Mouse (Mus musculus) MEL (cell line): Measurements from ENCODE around the gene Nup93. TPM values are rescaled to one million over a fixed set of nuclear protein-coding genes. Genes with fewer than 3 reads are reported as not detected.

ENCODE experiments used
- DNase-seq: peaks from one replicate; pipeline ENCODE4 v3.0.0; 2011; ENCODE audit warnings: low read depth, low spot score
- H3K27ac ChIP-seq: 2 replicates; pipeline ENCODE4 v1.5.1; 2012; ENCODE audit warnings: low read depth, mild to moderate bottlenecking, control low read depth, low read length, moderate library complexity; ENCODE audit not compliant: control insufficient read depth
- H3K27me3 ChIP-seq, 2 experiments: fragments of 150-350 bp in 1 of 2; sonication (generic) in 1 of 2; 2 replicates each; pipeline ENCODE4 v1.6.1; 2012; ENCODE audit warnings: low read length in 2 of 2, mild to moderate bottlenecking in 2 of 2, improper control_type of control experiment in 1 of 2, moderate library complexity in 1 of 2; ENCODE audit not compliant: insufficient read depth in 2 of 2, control insufficient read depth in 1 of 2
- H3K36me3 ChIP-seq, 2 experiments: 2 replicates each; pipeline ENCODE4 v1.6.1; 2012 to 2014; ENCODE audit warnings: low read length in 2 of 2, improper control_type of control experiment in 1 of 2, inconsistent platforms in 1 of 2, mild to moderate bottlenecking in 1 of 2; ENCODE audit not compliant: insufficient read depth in 2 of 2, control insufficient read depth in 1 of 2
- H3K4me1 ChIP-seq, 2 experiments: fragments of 150-350 bp in 1 of 2; sonication (generic) in 1 of 2; 2 replicates each; pipeline ENCODE4 v1.6.1; 2012; ENCODE audit warnings: low read length in 2 of 2, improper control_type of control experiment in 1 of 2, mild to moderate bottlenecking in 1 of 2; ENCODE audit not compliant: insufficient read depth in 2 of 2, control insufficient read depth in 1 of 2
- H3K4me3 ChIP-seq, 2 experiments: fragments of 150-350 bp in 1 of 2; sonication (generic) in 1 of 2; 2 replicates each; pipeline ENCODE4 v1.5.1; 2012; ENCODE audit warnings: low read depth in 2 of 2, low read length in 2 of 2, mild to moderate bottlenecking in 2 of 2, moderate library complexity in 2 of 2, control low read depth in 1 of 2, improper control_type of control experiment in 1 of 2; ENCODE audit not compliant: control insufficient read depth in 1 of 2, insufficient read depth in 1 of 2
- H3K79me2 ChIP-seq: 2 replicates; pipeline ENCODE4 v1.6.1; 2012; ENCODE audit warnings: mild to moderate bottlenecking, low read length, moderate library complexity; ENCODE audit not compliant: control insufficient read depth, poor library complexity, insufficient read depth
- H3K9ac ChIP-seq: 2 replicates; pipeline ENCODE4 v1.6.1; 2012; ENCODE audit warnings: low read depth, mild to moderate bottlenecking, control low read depth, low read length, moderate library complexity; ENCODE audit not compliant: control insufficient read depth, poor library complexity, severe bottlenecking
- H3K9me3 ChIP-seq: fragments of 150-350 bp; sonication (generic); replicated peaks from 2 replicates; pipeline ENCODE4 v1.6.1; 2012; ENCODE audit warnings: mild to moderate bottlenecking, low read length, improper control_type of control experiment, moderate library complexity; ENCODE audit not compliant: insufficient read depth
- BHLHE40 ChIP-seq: IDR thresholded peaks from 2 replicates; pipeline ENCODE4 v1.6.1; 2012; ENCODE audit warnings: low read depth, mild to moderate bottlenecking, inconsistent platforms, low read length, improper control_type of control experiment, borderline replicate concordance
- CHD1 ChIP-seq: IDR thresholded peaks from 2 replicates; pipeline ENCODE4 v1.6.1; 2012; ENCODE audit warnings: low read depth, mild to moderate bottlenecking, inconsistent platforms, low read length, improper control_type of control experiment
- CHD2 ChIP-seq: IDR thresholded peaks from 2 replicates; pipeline ENCODE4 v1.6.1; 2011; ENCODE audit warnings: low read length, improper control_type of control experiment
- E2F4 ChIP-seq: IDR thresholded peaks from 2 replicates; pipeline ENCODE4 v1.6.1; 2011; ENCODE audit warnings: low read depth, low read length, improper control_type of control experiment, borderline replicate concordance
- ETS1 ChIP-seq: IDR thresholded peaks from 2 replicates; pipeline ENCODE4 v1.6.1; 2012; ENCODE audit warnings: low read depth, mild to moderate bottlenecking, inconsistent platforms, low read length, improper control_type of control experiment, moderate library complexity
- GABPA ChIP-seq: IDR thresholded peaks from 2 replicates; pipeline ENCODE4 v1.6.1; 2012; ENCODE audit warnings: low read depth, mild to moderate bottlenecking, inconsistent platforms, low read length, improper control_type of control experiment, moderate library complexity
- HCFC1 ChIP-seq: IDR thresholded peaks from 2 replicates; pipeline ENCODE4 v1.6.1; 2012; ENCODE audit warnings: low read depth, mild to moderate bottlenecking, inconsistent platforms, low read length, improper control_type of control experiment, moderate library complexity
- MAX ChIP-seq: IDR thresholded peaks from 2 replicates; pipeline ENCODE4 v1.6.1; 2011; ENCODE audit warnings: low read length, improper control_type of control experiment
- MAZ ChIP-seq: IDR thresholded peaks from 2 replicates; pipeline ENCODE4 v1.6.1; 2012; ENCODE audit warnings: low read depth, mild to moderate bottlenecking, inconsistent platforms, low read length, improper control_type of control experiment
- MEF2A ChIP-seq: IDR thresholded peaks from 2 replicates; pipeline ENCODE4 v1.6.1; 2014; ENCODE audit warnings: low read depth, mild to moderate bottlenecking, inconsistent platforms, low read length, improper control_type of control experiment; ENCODE audit not compliant: poor library complexity, insufficient replicate concordance, severe bottlenecking; ENCODE audit errors: extremely low read depth
- MXI1 ChIP-seq: IDR thresholded peaks from 2 replicates; pipeline ENCODE4 v1.6.1; 2011; ENCODE audit warnings: mild to moderate bottlenecking, low read depth, low read length, improper control_type of control experiment
- MYC ChIP-seq: IDR thresholded peaks from 2 replicates; pipeline ENCODE4 v1.6.1; 2011; ENCODE audit warnings: low read depth, mild to moderate bottlenecking, low read length, improper control_type of control experiment, moderate library complexity
- NELFE ChIP-seq: IDR thresholded peaks from 2 replicates; pipeline ENCODE4 v1.6.1; 2011; ENCODE audit warnings: low read depth, low read length, improper control_type of control experiment
- POLR2A ChIP-seq, 2 experiments: IDR thresholded peaks; 2 replicates each; pipeline ENCODE4 v1.6.1; 2011 to 2012; ENCODE audit warnings: low read length in 2 of 2, mild to moderate bottlenecking in 2 of 2, control low read depth in 1 of 2, improper control_type of control experiment in 1 of 2, low read depth in 1 of 2, moderate library complexity in 1 of 2; ENCODE audit not compliant: control insufficient read depth in 1 of 2, insufficient read depth in 1 of 2, poor library complexity in 1 of 2
- POLR2AphosphoS2 ChIP-seq: IDR thresholded peaks from 2 replicates; pipeline ENCODE4 v1.6.1; 2011; ENCODE audit warnings: low read length, improper control_type of control experiment
- RAD21 ChIP-seq: IDR thresholded peaks from 2 replicates; pipeline ENCODE4 v1.6.1; 2011; ENCODE audit warnings: mild to moderate bottlenecking, low read depth, low read length, improper control_type of control experiment
- SMC3 ChIP-seq: IDR thresholded peaks from 2 replicates; pipeline ENCODE4 v1.6.1; 2011; ENCODE audit warnings: low read depth, low read length, improper control_type of control experiment
- UBTF ChIP-seq: IDR thresholded peaks from 2 replicates; pipeline ENCODE4 v1.6.1; 2012; ENCODE audit warnings: low read depth, mild to moderate bottlenecking, inconsistent platforms, low read length, improper control_type of control experiment, moderate library complexity, borderline replicate concordance; ENCODE audit not compliant: insufficient read depth
- USF1 ChIP-seq: IDR thresholded peaks from 2 replicates; pipeline ENCODE4 v1.6.1; 2014; ENCODE audit warnings: low read depth, mild to moderate bottlenecking, inconsistent platforms, low read length, improper control_type of control experiment, moderate library complexity
- USF2 ChIP-seq, 2 experiments: IDR thresholded peaks; 2 replicates each; pipeline ENCODE4 v1.6.1; 2011 to 2012; ENCODE audit warnings: improper control_type of control experiment in 2 of 2, low read length in 2 of 2, borderline replicate concordance in 1 of 2, inconsistent platforms in 1 of 2, low read depth in 1 of 2, mild to moderate bottlenecking in 1 of 2; ENCODE audit not compliant: insufficient read depth in 1 of 2
- ZC3H11A ChIP-seq: IDR thresholded peaks from 2 replicates; pipeline ENCODE4 v1.6.1; 2012; ENCODE audit warnings: low read depth, mild to moderate bottlenecking, inconsistent platforms, low read length, improper control_type of control experiment
- ZMIZ1 ChIP-seq: IDR thresholded peaks from 2 replicates; pipeline ENCODE4 v1.6.1; 2012; ENCODE audit warnings: low read depth, mild to moderate bottlenecking, inconsistent platforms, low read length, improper control_type of control experiment, moderate library complexity
- ZNF384 ChIP-seq: IDR thresholded peaks from 2 replicates; pipeline ENCODE4 v1.6.1; 2012; ENCODE audit warnings: low read depth, mild to moderate bottlenecking, inconsistent platforms, low read length, improper control_type of control experiment
- polyA plus RNA-seq, 2 experiments: library from polyadenylated mRNA; stranded (reverse) in 1 of 2; unstranded in 1 of 2; fragments of >175 nt in 1 of 2; fragments of >200 nt in 1 of 2; gene quantifications; 2 replicates each; pipeline versions ENCODE4 v1.2.1 to v1.2.4; 2012; ENCODE audit warnings: low replicate concordance in 2 of 2, low read depth in 1 of 2; ENCODE audit not compliant: insufficient read length in 2 of 2, insufficient read depth in 1 of 2, missing spikeins in 1 of 2
- total RNA-seq: library from RNA; depleted of rRNA; stranded (reverse); fragments of 300-350 nt; gene quantifications from 2 replicates; pipeline ENCODE4 v1.2.3, GENCODE M21; 2012

The Nup93 gene
- total and polyA plus RNA-seq, 3 experiments, result 71.6 to 292 (median 110) TPM

DNA sequence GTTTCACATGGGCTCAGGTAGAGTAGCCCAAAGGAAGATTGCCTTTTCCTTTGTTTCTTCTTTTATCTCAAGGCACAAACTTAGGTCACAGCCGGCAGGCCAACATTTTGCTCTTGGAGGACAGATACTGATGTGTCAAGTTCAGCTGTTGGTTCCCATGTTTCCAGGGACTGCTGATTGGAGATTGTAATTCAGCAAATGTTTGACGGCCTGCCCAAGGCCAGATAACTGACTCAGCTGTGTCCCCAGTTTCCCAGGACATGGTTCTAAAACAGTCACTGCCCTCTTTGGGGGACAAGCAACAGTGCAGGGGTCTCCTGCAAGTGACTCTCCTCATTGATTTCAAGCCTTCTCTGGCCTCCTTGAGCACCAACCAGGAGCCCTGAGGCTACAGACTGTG, 105.7 kb downstream of the Nup93 start (continued):
- TF ChIP-seq UBTF, result no peak
- TF ChIP-seq, all 39 proteins: peak for 0

DNA sequence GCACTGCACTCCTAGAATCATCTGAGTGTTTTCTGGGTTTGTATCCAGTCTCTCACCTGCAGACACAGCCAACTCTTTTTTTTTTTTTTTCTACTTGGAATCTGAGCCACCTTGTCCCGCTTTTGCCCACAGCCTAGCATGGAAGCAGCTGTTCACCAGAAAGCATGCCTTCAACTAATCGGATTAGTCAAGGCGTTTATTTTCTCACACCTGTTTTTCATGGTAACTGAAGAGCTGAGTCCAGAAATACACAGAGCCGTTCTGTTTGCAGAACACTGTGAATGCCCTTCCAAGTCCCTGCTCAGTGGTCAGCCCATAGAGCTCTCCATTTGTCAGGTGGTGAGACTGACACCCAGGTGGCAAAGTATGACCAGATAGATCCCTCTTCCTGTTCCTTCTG, 107.7 kb downstream of the Nup93 start:
- Histone ChIP-seq H3K27me3 (no peaks in the 10 kb centered on the region; a peak in 1 of 4 replicates), H3K36me3 (no peaks in the 10 kb centered on the region)
- no peak for DNase-seq
- TF ChIP-seq ETS1 (no peak), MEF2A (no peak), ZC3H11A (no peak), MAZ (no peak), POLR2AphosphoS2 (no peak), MXI1 (no peak), E2F4 (no peak), SMC3 (no peak), MYC (no peak), USF1 (no peak), NELFE (no peak), HCFC1 (no peak), CHD1 (no peak)
- TF ChIP-seq, all 39 proteins: peak for 0
- Histone ChIP-seq H3K27ac (no peak overlapping the region), H3K4me1 (no peaks in the 10 kb centered on the region), H3K79me2 (no peaks in the 10 kb centered on the region), H3K9me3 (no peaks in the 10 kb centered on the region), H3K9ac (no peak overlapping the region), H3K4me3 (no peak overlapping the region)

DNA sequence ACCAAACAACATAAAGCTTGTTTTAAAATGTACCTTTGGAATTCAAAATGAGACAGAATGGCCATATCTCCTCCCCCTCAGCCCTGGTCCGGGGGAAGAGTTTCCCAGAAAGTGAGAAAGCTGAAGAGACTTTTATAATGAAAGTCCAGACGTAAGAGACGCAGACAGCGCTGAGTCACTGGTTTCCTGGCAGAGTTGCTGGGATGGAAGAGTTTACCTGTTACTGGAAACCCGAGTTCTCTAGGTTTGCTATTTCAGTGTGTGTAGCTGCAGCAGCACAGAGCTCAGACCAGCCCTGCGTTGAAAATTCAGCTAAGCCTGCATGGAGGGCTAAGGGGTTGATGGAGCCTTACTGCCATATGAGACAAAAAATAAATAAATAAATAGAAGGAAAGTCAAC, 108.7 kb downstream of the Nup93 start:
- Histone ChIP-seq H3K9me3 (no peaks in the 10 kb centered on the region), H3K36me3 (no peaks in the 10 kb centered on the region)
- DNase-seq, result no peak

More for the DNA sequence above, 108.7 kb downstream of the Nup93 start:
- no peak overlapping the region for H3K27ac ChIP-seq
- H3K4me1 ChIP-seq, result no peaks in the 10 kb centered on the region
- no peaks in the 10 kb centered on the region; a peak in 1 of 4 replicates for H3K27me3 ChIP-seq
- no peak overlapping the region for H3K4me3 ChIP-seq
- no peak for TF ChIP-seq BHLHE40
- TF ChIP-seq POLR2A (IDR thresholded peaks at IDR 0.05; ENCODE audit: control insufficient read depth in 1 of 2, insufficient read depth in 1 of 2, low read depth in 1 of 2, low read length in 2 of 2, poor library complexity in 1 of 2), result no peak
- no peak for TF ChIP-seq ZNF384
- no peak for TF ChIP-seq POLR2AphosphoS2
- no peak for TF ChIP-seq RAD21
- TF ChIP-seq HCFC1, result no peak
- no peak for TF ChIP-seq USF2 (IDR thresholded peaks at IDR 0.05; ENCODE audit: borderline replicate concordance in 1 of 2, insufficient read depth in 1 of 2, low read depth in 1 of 2, low read length in 2 of 2)
- TF ChIP-seq CHD2, result no peak
- no peak for TF ChIP-seq NELFE
- TF ChIP-seq USF1, result no peak
- no peak for TF ChIP-seq MAX
- no peak for TF ChIP-seq ZMIZ1
- TF ChIP-seq GABPA, result no peak
- no peak for TF ChIP-seq E2F4
- TF ChIP-seq MXI1, result no peak
- TF ChIP-seq, all 39 proteins: peak for 0
- Histone ChIP-seq H3K79me2 (no peaks in the 10 kb centered on the region), H3K9ac (no peak overlapping the region)
